Comparison of ENCODE assay signal across 9 mouse cellular contexts in genomic region chr2:11547609-11548008, GRCm38 (mm10). TPM values are rescaled to one million over a fixed set of nuclear protein-coding genes. Genes with fewer than 3 reads are reported as not detected.
A peak's percentile ranks its signal among the peaks of the same experiment; 100 is the strongest.
DNase-seq lines count a peak whose midpoint lies in the region; ATAC-seq and TF ChIP-seq lines count a peak whose summit lies in the region.
"Had no signal": no experiment of that assay in that cellular context is flagged by ENCODE, and none has a peak within 500 bp of the region (broad histone marks: within the 10 kb centered on the region; RNA-seq: fewer than 3 reads in every experiment).

No protein-coding gene starts in this region.

- H3K36me3 ChIP-seq in heart, postnatal 0 days (replicated peaks; ENCODE audit: control insufficient read depth, insufficient read depth, low read length): no peaks in the 10 kb centered on the region
- no peaks in the 10 kb centered on the region for H3K36me3 ChIP-seq in embryonic facial prominence, embryonic 10.5 days (replicated peaks)

- H3K4me2 ChIP-seq in heart, postnatal 0 days (ENCODE audit: low read depth, low read length): no peak overlapping the region

- H3K27me3 ChIP-seq in heart, postnatal 0 days (ENCODE audit: control insufficient read depth, insufficient read depth, low read length): no peaks in the 10 kb centered on the region
- H3K27me3 ChIP-seq in embryonic facial prominence, embryonic 10.5 days (replicated peaks; ENCODE audit: low read depth, poor library complexity, severe bottlenecking): peaks cover 24% of the 10 kb centered on the region

- H3K9me3 ChIP-seq in heart, postnatal 0 days (replicated peaks; ENCODE audit: control insufficient read depth, low read length): no peaks in the 10 kb centered on the region
- no peaks in the 10 kb centered on the region for H3K9me3 ChIP-seq in embryonic facial prominence, embryonic 10.5 days

- TF ChIP-seq CTCF in heart, postnatal 0 days (IDR thresholded peaks at IDR 0.05; ENCODE audit: low read depth): peak; percentile 19

- H3K4me1 ChIP-seq in heart, postnatal 0 days (ENCODE audit: control insufficient read depth, insufficient read depth): peaks cover 6% of the 10 kb centered on the region; the same call in 1 of the 2 replicates
- peaks cover 7% of the 10 kb centered on the region for H3K4me1 ChIP-seq in embryonic facial prominence, embryonic 10.5 days

- no peak overlapping the region for H3K9ac ChIP-seq in heart, postnatal 0 days (replicated peaks; ENCODE audit: low read depth, low read length)

- no peak overlapping the region for H3K4me3 ChIP-seq in heart, postnatal 0 days (ENCODE audit: low read depth, low read length)
- no peak overlapping the region for H3K4me3 ChIP-seq in embryonic facial prominence, embryonic 10.5 days

- H3K27ac ChIP-seq in heart, postnatal 0 days (ENCODE audit: low read depth): no peak overlapping the region; the same call in 1 of the 2 replicates
- H3K27ac ChIP-seq in embryonic facial prominence, embryonic 10.5 days (replicated peaks): no peak overlapping the region

- no peak for DNase-seq in heart, postnatal 0 days (ENCODE audit: low spot score)
- no peak for DNase-seq in heart, adult 9 months (ENCODE audit: low spot score in 2 of 2)
- peak; percentile 56 to 68 for DNase-seq in B cell, adult 2 months
- peak; percentile 70 for DNase-seq in ZHBTc4 (ENCODE audit: low read depth, low spot score)
- no peak for DNase-seq in embryonic facial prominence, embryonic 10.5 days (ENCODE audit: low spot score)
- DNase-seq in layer of hippocampus, adult 8-10 months (ENCODE audit: low spot score in 2 of 2): no peak
- DNase-seq: midbrain, embryonic 14.5 days had no signal

- WGBS in heart, postnatal 0 days: 59% methylated on average over 2 of the region's 2 CpGs
- WGBS in embryonic facial prominence, embryonic 10.5 days: 63% methylated on average over 2 of the region's 2 CpGs

- no peak for ATAC-seq in heart, postnatal 0 days (ENCODE audit: insufficient read depth, low read depth)
- peak; percentile 41 for ATAC-seq in megakaryocyte, adult 5-6 weeks (ENCODE audit: poor library complexity, severe bottlenecking)
- ATAC-seq in erythroid progenitor cell, adult 5-6 weeks (replicated peaks; ENCODE audit: low FRiP score, poor library complexity, severe bottlenecking): no peak

- TF ChIP-seq EP300 in heart, postnatal 0 days (IDR thresholded peaks at IDR 0.05; ENCODE audit: low read depth): no peak

RNA-seq across cellular contexts. Expression of gene Pfkfb3, which starts 6.3 kb away (rescaled TPM):
- total RNA-seq in heart, postnatal 0 days (2014; rRNA removed; ENCODE audit: low replicate concordance): 2.4 and 6.8 TPM in 2 replicates
- 3.2 and 3.5 TPM in 2 replicates for polyA plus RNA-seq in heart, postnatal 0 days (2015; fragmentation: Nextera tagmentation; extraction: Ambion mirVana)
- total RNA-seq in megakaryocyte, adult 5-6 weeks (2015): 24.5 and 31.3 TPM in 2 replicates
- total RNA-seq in megakaryocyte, adult 5-6 weeks (2017): 22.1 and 23.0 TPM in 2 replicates
- 15.4 and 17.0 TPM in 2 replicates for polyA plus RNA-seq in embryonic facial prominence, embryonic 10.5 days (2016; fragmentation: Nextera tagmentation; extraction: Ambion mirVana)
- total RNA-seq in erythroid progenitor cell, adult 5-6 weeks (2015; ENCODE audit: low replicate concordance): 8.0 and 14.1 TPM in 2 replicates
- total RNA-seq in erythroid progenitor cell, adult 5-6 weeks (2017; ENCODE audit: low replicate concordance): 1.1 and 3.2 TPM in 2 replicates
- total RNA-seq in layer of hippocampus, adult 8-10 months (2022): 10 to 100 TPM; 42.5 to 50.7 (median 45.4) TPM

RNA-seq across cellular contexts. Expression of gene Rbm17, which starts 56.3 kb away (rescaled TPM):
- 28.5 and 42.7 TPM in 2 replicates for total RNA-seq in heart, postnatal 0 days (2014; rRNA removed; ENCODE audit: low replicate concordance)
- 58.3 and 61.0 TPM in 2 replicates for polyA plus RNA-seq in heart, postnatal 0 days (2015; fragmentation: Nextera tagmentation; extraction: Ambion mirVana)
- total RNA-seq in megakaryocyte, adult 5-6 weeks (2015): 105 and 115 TPM in 2 replicates
- total RNA-seq in megakaryocyte, adult 5-6 weeks (2017): 122 and 124 TPM in 2 replicates
- 201 TPM in 2 replicates for polyA plus RNA-seq in embryonic facial prominence, embryonic 10.5 days (2016; fragmentation: Nextera tagmentation; extraction: Ambion mirVana)
- 77.5 and 105 TPM in 2 replicates for total RNA-seq in erythroid progenitor cell, adult 5-6 weeks (2015; ENCODE audit: low replicate concordance)
- 34.4 and 55.2 TPM in 2 replicates for total RNA-seq in erythroid progenitor cell, adult 5-6 weeks (2017; ENCODE audit: low replicate concordance)
- total RNA-seq in layer of hippocampus, adult 8-10 months (2022): 10 to 100 TPM; 77.7 to 95.8 (median 87.4) TPM

Comparison
In these comparisons a context has a peak if more than half of its experiments do, and no peak if none do; other contexts are left out.
1. DNase-seq: peak in B cell, adult 2 months (2 of 2) and ZHBTc4 (single experiment); none in heart, postnatal 0 days (single experiment), heart, adult 9 months (0 of 2), embryonic facial prominence, embryonic 10.5 days (single experiment) and layer of hippocampus, adult 8-10 months (0 of 2).